Mouse (Mus musculus) stomach, postnatal 0 days (tissue): ENCODE results near the gene Man2b1.

ENCODE experiments used
- CTCF ChIP-seq: IDR thresholded peaks from 2 replicates; pipeline ENCODE4 v1.5.1; 2016; ENCODE audit warnings: antibody characterized with exemption, low read depth, mild to moderate bottlenecking, moderate library complexity
- EP300 ChIP-seq: optimal IDR thresholded peaks from 2 replicates; pipeline ENCODE3; 2016; ENCODE audit warnings: antibody characterized with exemption

- TF ChIP-seq CTCF (no peak), EP300 (no peak)
These were observed 2.4 kb upstream of the Man2b1 start, which contains the start of gene Wdr83os for GRCm38 (mm10) chr8:85080532-85081215.
